Mouse (Mus musculus): ENCODE results near the gene Oxld1.
A peak's percentile ranks its signal among the peaks of the same experiment; 100 is the strongest.

Oxld1 gene

GRCm38 (mm10) chr11:120483448-120483934 is 25.6 kb upstream of the Oxld1 start:
- DNase-seq (ENCODE audit: low spot score): no peak

DNA sequence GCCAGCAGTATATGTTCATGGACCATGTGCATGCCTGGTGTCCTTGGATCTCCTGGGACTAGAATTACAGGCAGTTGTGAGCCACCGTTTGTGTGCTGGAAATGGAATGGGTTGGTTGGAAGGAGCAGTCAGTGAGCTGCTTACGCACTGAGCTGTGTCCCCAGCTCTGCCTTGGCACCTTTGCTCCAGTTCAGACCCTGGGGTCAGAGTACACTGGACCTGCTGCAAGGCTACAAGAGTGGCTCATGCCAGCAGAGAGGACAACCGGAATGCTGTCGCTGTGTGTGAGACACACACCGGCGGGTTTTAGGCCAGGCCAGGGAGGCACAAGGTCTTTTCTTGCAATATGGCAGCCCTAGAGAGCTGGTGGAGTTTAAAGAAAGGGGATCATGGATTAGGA is 14.2 kb upstream of the Oxld1 start:
- DNase-seq (ENCODE audit: low spot score): no peak

DNA sequence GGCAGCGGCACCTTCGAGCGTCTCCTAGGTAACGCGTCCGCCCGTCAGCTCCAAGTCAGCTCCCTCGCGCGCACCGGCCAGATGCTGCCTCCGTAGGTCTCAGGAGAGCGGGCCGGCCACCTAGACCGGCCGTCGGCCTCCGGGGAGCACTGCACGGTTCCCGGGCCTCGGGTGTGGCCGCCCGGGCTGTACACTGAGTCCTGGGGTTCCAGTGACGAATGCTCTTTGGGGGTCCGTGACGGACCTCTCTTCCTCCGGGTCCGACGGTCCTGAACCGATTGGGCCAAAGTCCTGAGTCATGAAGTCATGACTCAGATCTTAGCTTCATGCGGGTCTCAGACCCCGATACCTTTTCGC is 9.8 kb upstream of the Oxld1 start:
- no peak for DNase-seq (ENCODE audit: low spot score)

DNA sequence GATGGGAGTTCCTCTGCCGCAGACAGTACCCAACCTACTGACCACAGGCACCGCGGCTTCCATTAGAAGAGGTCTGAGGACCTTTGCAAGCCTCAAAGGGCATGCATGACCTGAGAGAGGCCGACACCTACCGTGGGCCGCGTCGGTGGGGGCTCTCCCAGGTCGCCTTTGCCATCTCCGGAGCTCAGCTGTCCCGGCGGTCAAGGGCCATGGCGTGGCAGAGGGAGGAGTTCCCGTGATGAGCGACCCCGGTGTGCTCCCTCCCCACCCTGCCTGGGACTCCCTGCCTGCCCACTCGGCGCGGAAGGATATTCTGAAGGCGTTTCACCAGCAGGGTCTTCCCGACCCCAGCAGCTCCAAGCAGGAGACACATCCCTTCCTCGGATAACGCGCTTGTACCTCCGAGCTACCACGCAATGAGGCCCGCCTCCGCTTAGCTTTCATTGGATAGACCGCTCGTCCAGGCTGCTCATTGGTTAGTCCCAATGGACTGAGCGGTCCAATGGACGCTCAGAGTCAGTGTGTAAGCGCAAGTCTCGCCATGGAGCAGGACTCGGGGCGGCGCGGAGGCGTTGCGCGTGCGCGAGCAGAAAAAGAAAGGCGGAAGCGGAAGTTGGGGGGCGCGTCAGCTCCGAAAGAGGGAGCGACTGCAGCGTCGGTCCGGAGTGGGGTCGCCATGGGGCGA is 9.3 kb upstream of the Oxld1 start, which contains the start of gene Arl16:
Gene Arl16 (minus strand): TSS at position 557 of the 685 bp plus-strand sequence.
- peak; percentile 94 for DNase-seq (ENCODE audit: low spot score)

GRCm38 (mm10) chr11:120465521-120465920 is 7.7 kb upstream of the Oxld1 start:
- no peak for DNase-seq (ENCODE audit: low spot score)

DNA sequence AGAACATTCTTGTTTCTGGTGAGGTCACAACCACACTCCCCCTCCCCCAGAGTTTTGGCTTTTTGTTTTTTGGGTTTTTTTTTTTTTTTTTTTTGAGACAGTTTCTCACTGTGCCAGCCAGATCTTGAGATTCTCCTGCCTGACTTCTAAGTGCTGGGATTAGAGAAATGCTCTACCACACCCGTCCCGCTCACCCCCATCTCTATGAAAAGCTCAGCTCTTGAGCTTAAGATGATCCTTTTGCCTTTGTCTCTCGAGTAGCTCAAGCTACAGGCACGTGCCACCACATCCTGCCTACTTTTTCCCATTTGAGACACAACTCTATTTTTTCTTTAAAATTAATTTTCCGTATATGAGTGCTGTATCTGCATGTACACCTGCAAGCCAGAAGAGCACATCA is 6.5 kb upstream of the Oxld1 start:
- DNase-seq (ENCODE audit: low spot score): no peak

GRCm38 (mm10) chr11:120463536-120463935 is 5.7 kb upstream of the Oxld1 start:
- no peak for DNase-seq (ENCODE audit: low spot score)

- no peak for DNase-seq (ENCODE audit: low spot score)
Measured at GRCm38 (mm10) chr11:120458847-120459597, 1.2 kb upstream of the Oxld1 start.

DNA sequence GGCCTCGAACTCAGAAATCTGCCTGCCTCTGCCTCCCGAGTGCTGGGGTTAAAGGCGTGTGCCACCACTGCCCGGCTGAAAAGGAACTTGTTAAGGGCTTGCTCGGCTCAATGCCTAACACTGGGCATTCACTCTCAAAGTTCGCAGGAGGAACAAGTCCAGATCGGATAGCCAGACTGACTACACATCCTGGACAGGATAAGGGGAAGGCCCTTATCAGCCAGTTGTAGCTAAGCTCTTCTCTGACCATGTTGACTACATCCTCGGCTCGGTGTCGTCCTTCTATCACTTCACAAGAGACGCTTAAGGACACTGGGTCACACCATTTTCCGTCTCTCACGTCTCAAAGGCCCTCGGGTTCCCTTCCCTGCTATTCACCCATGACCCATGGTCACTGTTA is 498 bp downstream of the Oxld1 start:
- DNase-seq (ENCODE audit: low spot score): no peak

DNA sequence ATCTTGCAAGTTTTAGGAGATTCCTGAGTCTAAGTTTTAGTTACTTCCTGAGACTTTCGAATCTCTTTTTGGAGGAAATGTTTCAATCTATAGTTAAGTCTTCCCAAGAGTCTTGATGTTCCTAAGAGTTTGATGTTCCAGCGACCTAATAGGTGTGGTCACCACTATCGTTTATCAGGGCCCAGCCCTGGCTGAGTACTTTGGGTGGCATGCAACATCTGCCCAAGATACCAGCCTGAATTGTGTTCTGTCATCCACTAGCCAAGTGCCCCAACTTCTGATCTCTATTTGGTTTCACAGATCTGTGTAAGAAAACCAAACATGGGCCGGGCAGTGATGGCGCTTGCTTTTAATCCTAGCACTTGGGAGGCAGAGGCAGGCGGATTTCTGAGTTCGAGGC is 2.5 kb downstream of the Oxld1 start:
- no peak for DNase-seq (ENCODE audit: low spot score)

DNA sequence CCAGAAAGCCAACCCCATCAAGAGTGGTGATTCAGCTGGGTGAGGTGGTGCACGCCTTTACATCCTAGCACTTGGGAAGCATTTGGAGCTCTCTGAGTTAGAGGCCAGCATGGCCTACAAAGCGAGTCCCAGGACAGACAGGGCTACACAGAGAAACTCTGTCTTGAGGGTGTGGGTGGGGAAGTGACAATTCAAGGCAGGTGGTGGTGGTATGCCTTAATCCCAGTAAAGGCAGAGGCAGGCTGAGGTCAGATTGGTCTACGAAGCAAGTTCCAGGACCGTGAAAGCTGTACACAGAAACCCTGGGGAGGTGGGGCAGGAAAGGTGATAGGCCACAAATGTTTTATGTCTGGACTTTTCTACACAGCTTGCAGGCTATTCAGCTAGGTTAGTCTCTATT is 2.9 kb downstream of the Oxld1 start:
- DNase-seq (ENCODE audit: low spot score): no peak

GRCm38 (mm10) chr11:120453306-120453705 is 4.6 kb downstream of the Oxld1 start, which contains the start of gene Pde6g:
Gene Pde6g, minus strand, starts transcription at chr11:120453500.
- no peak for DNase-seq (ENCODE audit: low spot score)

- no peak for DNase-seq (ENCODE audit: low spot score)
Measured at GRCm38 (mm10) chr11:120452246-120452645, 5.6 kb downstream of the Oxld1 start.

GRCm38 (mm10) chr11:120447179-120447578 is 10.7 kb downstream of the Oxld1 start:
- no peak for DNase-seq (ENCODE audit: low spot score)

- no peak for DNase-seq (ENCODE audit: low spot score)
Measured at GRCm38 (mm10) chr11:120445475-120445874, 12.4 kb downstream of the Oxld1 start.

DNA sequence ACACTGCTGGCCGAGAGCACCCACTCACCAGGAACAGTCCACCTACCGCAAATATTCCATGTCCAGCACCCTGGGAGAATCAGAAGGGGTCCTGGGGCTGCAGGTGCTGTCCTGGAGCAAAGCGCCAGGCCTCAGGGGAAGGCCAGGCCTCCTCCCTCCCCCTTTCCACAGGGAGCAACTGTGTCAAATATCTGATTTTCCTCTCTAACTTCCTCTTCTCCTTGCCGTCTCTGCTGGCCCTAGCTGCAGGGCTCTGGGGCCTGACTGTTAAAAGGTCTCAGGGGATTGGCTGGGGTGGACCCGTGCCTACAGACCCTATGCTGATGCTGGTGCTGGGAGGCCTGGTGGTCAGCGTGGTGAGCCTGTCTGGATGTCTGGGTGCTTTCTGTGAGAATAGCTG is 13.8 kb downstream of the Oxld1 start:
- no peak for DNase-seq (ENCODE audit: low spot score)

DNA sequence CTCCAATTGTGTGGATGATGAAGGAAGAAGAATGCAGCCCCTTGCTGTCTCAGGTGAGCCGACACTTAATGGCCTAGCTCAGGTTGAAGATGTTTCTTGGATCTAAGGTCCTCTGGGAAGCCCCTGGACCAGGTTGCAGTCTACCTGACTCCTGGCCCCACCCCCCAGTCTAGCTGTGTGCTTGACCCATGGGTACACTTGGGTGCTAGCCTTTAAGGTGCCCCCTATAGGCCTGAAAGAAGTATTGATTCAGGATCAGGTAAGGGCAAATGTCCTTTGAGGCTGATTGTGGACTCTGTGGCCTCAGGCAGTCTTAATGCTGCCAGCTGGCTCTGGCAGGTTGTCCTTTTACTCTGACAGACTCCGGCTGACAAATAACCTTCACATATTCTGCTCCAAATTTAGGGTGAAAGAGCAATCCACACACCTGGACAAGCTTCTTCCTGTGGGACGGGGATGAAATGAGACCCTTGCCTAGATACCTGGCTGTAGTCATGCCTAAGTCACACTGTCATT is 15.0 kb downstream of the Oxld1 start:
- no peak for DNase-seq (ENCODE audit: low spot score)

GRCm38 (mm10) chr11:120442344-120442743 is 15.5 kb downstream of the Oxld1 start, which contains the start of gene Tspan10:
Gene Tspan10, plus strand, starts transcription at chr11:120442644.
- no peak for DNase-seq (ENCODE audit: low spot score)

GRCm38 (mm10) chr11:120437857-120438385 is 19.9 kb downstream of the Oxld1 start:
- DNase-seq (ENCODE audit: low spot score): no peak

DNA sequence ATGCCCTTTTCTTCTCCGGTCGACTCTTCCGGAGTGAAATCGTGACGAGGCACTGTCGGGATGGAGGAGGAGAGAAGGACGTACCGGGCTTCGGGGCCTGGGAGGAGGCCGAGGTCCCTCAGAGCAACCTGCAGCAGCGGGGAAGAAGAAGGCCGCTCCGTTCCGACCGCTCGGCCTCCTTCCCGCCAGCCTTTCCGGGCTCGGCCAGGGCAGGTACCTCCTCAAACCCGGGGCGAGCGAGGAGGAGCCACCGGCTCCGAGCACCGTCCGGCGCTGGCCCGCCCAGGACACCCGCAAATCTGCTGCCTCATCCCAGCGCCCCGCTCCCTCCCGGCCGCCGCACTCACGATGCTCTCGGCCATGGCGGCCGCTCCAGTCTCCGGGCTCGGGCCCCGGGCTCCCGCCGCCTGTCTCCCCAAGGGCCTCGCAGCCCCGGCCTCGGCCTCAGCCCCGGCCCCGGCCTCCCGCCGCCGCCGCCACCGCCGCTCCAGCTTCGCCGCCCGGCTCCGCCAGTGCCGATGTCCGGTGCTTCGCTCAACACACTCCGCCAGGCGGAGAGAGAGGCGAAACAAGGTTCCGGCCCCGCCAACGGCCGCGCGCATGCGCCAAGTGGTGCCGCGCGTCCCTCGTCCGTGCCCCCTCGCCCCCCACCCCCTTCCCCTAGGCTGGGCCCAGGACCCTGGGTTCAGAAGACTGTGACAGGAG is 20.6 kb downstream of the Oxld1 start, which contains the start of gene Nploc4:
Gene Nploc4 (minus strand): TSS at position 557 of the 705 bp plus-strand sequence.
- DNase-seq (ENCODE audit: low spot score): peak; percentile 80

DNA sequence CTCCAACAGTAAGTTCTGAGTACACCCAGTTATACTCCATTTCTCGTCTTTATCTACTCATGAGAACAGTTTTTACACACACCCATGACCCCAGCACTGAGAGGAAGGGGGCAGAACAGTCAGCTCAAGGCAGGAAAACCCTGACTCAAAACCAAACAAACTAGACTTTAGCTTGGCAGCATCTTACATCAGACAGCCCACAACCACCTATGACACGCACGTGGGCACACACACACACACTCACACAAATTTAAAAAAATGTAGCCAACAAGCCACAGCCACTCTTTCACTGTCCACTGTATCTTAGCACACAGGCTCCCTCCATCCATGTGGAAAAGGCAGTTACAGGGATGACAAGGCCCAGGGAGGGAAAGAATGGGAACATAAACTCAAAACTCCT is 31.1 kb downstream of the Oxld1 start:
- DNase-seq (ENCODE audit: low spot score): no peak

All from layer of hippocampus, adult 11-12 months (tissue).